Mouse (Mus musculus) erythroblast, adult 5-6 weeks (primary cell): ENCODE measurements around the gene Enam. TPM values are rescaled to one million over a fixed set of nuclear protein-coding genes. Genes with fewer than 3 reads are reported as not detected.
"Not testable (repeated sequence)": the region's sequence is repeated elsewhere in the genome, so short reads cannot be mapped to it uniquely, and the experiment has no call there.

Source experiments
- ATAC-seq: replicated peaks from 2 replicates; pipeline ENCODE4 v1.8.0; 2016; ENCODE audit warnings: moderate number of reproducible peaks, mild to moderate bottlenecking, moderate TSS enrichment, inconsistent platforms; ENCODE audit not compliant: poor library complexity, low FRiP score, severe bottlenecking
- total RNA-seq, 2 experiments: library from RNA; stranded (forward) in 1 of 2; stranded (reverse) in 1 of 2; fragments of 150-400 nt in 1 of 2; fragments of 200-764, 138-1000 nt in 1 of 2; gene quantifications; 2 replicates each; pipeline versions ENCODE4 v1.2.3 to v1.2.4; 2015 to 2017; ENCODE audit warnings: low replicate concordance in 2 of 2

Enam gene
- not detected in 2 replicates for total RNA-seq (2015; ENCODE audit: low replicate concordance)
- total RNA-seq (2017; ENCODE audit: low replicate concordance), result not detected in 2 replicates

GRCm38 (mm10) chr5:88487675-88488074 is at the start of gene Enam:
Gene Enam, plus strand, starts transcription at chr5:88487975.
- no peak for ATAC-seq

- no peak for ATAC-seq
Measured at GRCm38 (mm10) chr5:88455691-88456090, 32.1 kb upstream of the Enam start, which contains the start of gene Ambn. Gene Ambn, plus strand, starts transcription at chr5:88455991.

GRCm38 (mm10) chr5:88467471-88467870 is 20.3 kb upstream of the Enam start:
- ATAC-seq, result no peak

GRCm38 (mm10) chr5:88468807-88469704 is 18.7 kb upstream of the Enam start:
- no peak for ATAC-seq

- no peak for ATAC-seq
Measured at GRCm38 (mm10) chr5:88489004-88489403, 1.2 kb downstream of the Enam start.

- ATAC-seq, result no peak
Measured at GRCm38 (mm10) chr5:88491111-88491510, 3.3 kb downstream of the Enam start.

- no peak for ATAC-seq
Measured at GRCm38 (mm10) chr5:88499781-88500180, 12.0 kb downstream of the Enam start.

- ATAC-seq, result no peak
Measured at GRCm38 (mm10) chr5:88508555-88508954, 20.8 kb downstream of the Enam start.

GRCm38 (mm10) chr5:88508990-88509389 is 21.2 kb downstream of the Enam start:
- ATAC-seq, result no peak

- peak; percentile 65 for ATAC-seq
Measured at GRCm38 (mm10) chr5:88519232-88519631, 31.5 kb downstream of the Enam start.

- ATAC-seq, result no peak
Measured at GRCm38 (mm10) chr5:88527657-88528056, 39.9 kb downstream of the Enam start, which contains the start of gene Jchain. Gene Jchain, minus strand, starts transcription at chr5:88527891.

- ATAC-seq, result no peak
Measured at GRCm38 (mm10) chr5:88530908-88531307, 43.1 kb downstream of the Enam start.

- ATAC-seq, result no peak
Measured at GRCm38 (mm10) chr5:88534697-88535096, 46.9 kb downstream of the Enam start.

- ATAC-seq, result no peak
Measured at GRCm38 (mm10) chr5:88540845-88541244, 53.1 kb downstream of the Enam start.

GRCm38 (mm10) chr5:88542651-88543282 is 55.0 kb downstream of the Enam start:
- no peak for ATAC-seq

- ATAC-seq, result not testable (repeated sequence)
Measured at GRCm38 (mm10) chr5:88544411-88544810, 56.6 kb downstream of the Enam start.

- no peak for ATAC-seq
Measured at GRCm38 (mm10) chr5:88545536-88545935, 57.8 kb downstream of the Enam start.

GRCm38 (mm10) chr5:88553271-88554085 is 65.7 kb downstream of the Enam start:
- ATAC-seq, result peak; percentile 75

GRCm38 (mm10) chr5:88554086-88554886 is 66.5 kb downstream of the Enam start, which contains the start of gene Utp3:
Gene Utp3, plus strand, starts transcription at chr5:88554462.
- ATAC-seq, result peak; percentile 99
